Mouse (Mus musculus) embryonic facial prominence, embryonic 10.5 days (tissue): ENCODE results near the gene Mtmr4. TPM values are rescaled to one million over a fixed set of nuclear protein-coding genes. Genes with fewer than 3 reads are reported as not detected.

ENCODE experiments used
- DNase-seq: peaks from one replicate; pipeline ENCODE4 v3.0.0-alpha.2; 2017; ENCODE audit warnings: low spot score
- H3K27ac ChIP-seq: fragments of 300-500 bp; sonication (generic); replicated peaks from 2 replicates; pipeline ENCODE4 v1.5.1; 2016; ENCODE audit warnings: mild to moderate bottlenecking
- H3K27me3 ChIP-seq: fragments of 300-500 bp; sonication (generic); replicated peaks from 2 replicates; pipeline ENCODE4 v1.6.1; 2016; ENCODE audit warnings: low read depth, mild to moderate bottlenecking; ENCODE audit not compliant: poor library complexity, severe bottlenecking
- H3K36me3 ChIP-seq: fragments of 300-500 bp; sonication (generic); replicated peaks from 2 replicates; pipeline ENCODE4 v1.6.1; 2016; ENCODE audit warnings: mild to moderate bottlenecking, moderate library complexity
- H3K4me1 ChIP-seq: fragments of 300-500 bp; sonication (generic); 2 replicates; pipeline ENCODE4 v1.6.1; 2016
- H3K4me3 ChIP-seq: fragments of 300-500 bp; sonication (generic); 2 replicates; pipeline ENCODE4 v1.5.1; 2016; ENCODE audit warnings: mild to moderate bottlenecking, moderate library complexity
- H3K9me3 ChIP-seq: fragments of 300-500 bp; sonication (generic); 2 replicates; pipeline ENCODE4 v1.6.1; 2016; ENCODE audit warnings: mild to moderate bottlenecking
- WGBS: fragments of 180-500 bp; shearing (Covaris S2); methylation state at CpG from one replicate; pipeline ENCODE4 v1.1.7; 2016; 5-methylcytosine and 5-hydroxymethylcytosine counted together
- polyA plus RNA-seq: library from polyadenylated mRNA; unstranded; fragments of >200 nt; fragmentation: Nextera tagmentation; extraction: Ambion mirVana; gene quantifications from 2 replicates; pipeline ENCODE4 v1.2.1, GENCODE M21; 2016

The Mtmr4 gene
- polyA plus RNA-seq, 1 experiment from 2014 or later = 71.1 TPM

GRCm38 (mm10) chr11:87603571-87603970 is 11.6 kb downstream of the Mtmr4 start:
- no peaks in the 10 kb centered on the region for H3K27me3 ChIP-seq
- no peaks in the 10 kb centered on the region for H3K4me1 ChIP-seq
- 93% methylated on average over 2 of the region's 2 CpGs for WGBS
- no peak overlapping the region for H3K27ac ChIP-seq
- H3K36me3 ChIP-seq = peaks cover 100% of the 10 kb centered on the region
- H3K4me3 ChIP-seq = no peak overlapping the region
- H3K9me3 ChIP-seq = no peaks in the 10 kb centered on the region
- DNase-seq = no peak

GRCm38 (mm10) chr11:87609264-87609663 is 17.3 kb downstream of the Mtmr4 start:
- Histone ChIP-seq H3K9me3 (no peaks in the 10 kb centered on the region), H3K27ac (no peak overlapping the region)
- WGBS = 91% methylated on average over 7 of the region's 7 CpGs

GRCm38 (mm10) chr11:87611547-87611946 is 19.6 kb downstream of the Mtmr4 start:
- Histone ChIP-seq H3K4me1 (no peaks in the 10 kb centered on the region), H3K4me3 (no peak overlapping the region), H3K36me3 (peaks cover 100% of the 10 kb centered on the region), H3K27ac (no peak overlapping the region), H3K9me3 (no peaks in the 10 kb centered on the region), H3K27me3 (no peaks in the 10 kb centered on the region)
- WGBS = 95% methylated on average over 9 of the region's 9 CpGs
- DNase-seq = no peak

More at GRCm38 (mm10) chr11:87609264-87609663, 17.3 kb downstream of the Mtmr4 start:
- H3K4me1 ChIP-seq = no peaks in the 10 kb centered on the region
- H3K27me3 ChIP-seq = no peaks in the 10 kb centered on the region
- H3K4me3 ChIP-seq = no peak overlapping the region
- no peak for DNase-seq
- peaks cover 100% of the 10 kb centered on the region for H3K36me3 ChIP-seq

- H3K36me3 ChIP-seq = peaks cover 100% of the 10 kb centered on the region
- no peaks in the 10 kb centered on the region for H3K4me1 ChIP-seq
- no peak overlapping the region for H3K27ac ChIP-seq
- 89% methylated on average over 7 of the region's 7 CpGs for WGBS
- H3K27me3 ChIP-seq = no peaks in the 10 kb centered on the region
- no peak for DNase-seq
- peaks cover 11% of the 10 kb centered on the region for H3K9me3 ChIP-seq
- H3K4me3 ChIP-seq = no peak overlapping the region
Observed at GRCm38 (mm10) chr11:87613972-87614371, 22.0 kb downstream of the Mtmr4 start.

GRCm38 (mm10) chr11:87615551-87615950 is 23.6 kb downstream of the Mtmr4 start:
- DNase-seq = no peak
- Histone ChIP-seq H3K27ac (no peak overlapping the region), H3K9me3 (peaks cover 11% of the 10 kb centered on the region), H3K4me1 (no peaks in the 10 kb centered on the region), H3K36me3 (peaks cover 98% of the 10 kb centered on the region), H3K27me3 (no peaks in the 10 kb centered on the region), H3K4me3 (no peak overlapping the region)
- WGBS = 94% methylated on average over 5 of the region's 5 CpGs

GRCm38 (mm10) chr11:87615952-87616351 is 24.0 kb downstream of the Mtmr4 start:
- Histone ChIP-seq H3K9me3 (peaks cover 11% of the 10 kb centered on the region), H3K27ac (no peak overlapping the region), H3K36me3 (peaks cover 98% of the 10 kb centered on the region), H3K4me3 (no peak overlapping the region), H3K4me1 (no peaks in the 10 kb centered on the region), H3K27me3 (no peaks in the 10 kb centered on the region)
- DNase-seq = no peak
- WGBS = 99% methylated on average over 2 of the region's 2 CpGs

- 90% methylated on average over 69 of the region's 69 CpGs for WGBS
- Histone ChIP-seq H3K9me3 (peaks cover 11% of the 10 kb centered on the region), H3K27me3 (no peaks in the 10 kb centered on the region), H3K4me3 (no peak within 1 kb of the TSS), H3K4me1 (no peaks in the 10 kb centered on the region), H3K27ac (no peak within 1 kb of the TSS), H3K36me3 (peaks cover 92% of the 10 kb centered on the region)
- DNase-seq = no peak
Observed at GRCm38 (mm10) chr11:87616790-87617474, 25.0 kb downstream of the Mtmr4 start, which contains the start of gene Hsf5. Gene Hsf5 (plus strand): TSS chr11:87617164.

GRCm38 (mm10) chr11:87617606-87618005 is 25.6 kb downstream of the Mtmr4 start:
- no peak for DNase-seq
- Histone ChIP-seq H3K36me3 (peaks cover 90% of the 10 kb centered on the region), H3K9me3 (peaks cover 11% of the 10 kb centered on the region), H3K27ac (no peak overlapping the region), H3K4me1 (no peaks in the 10 kb centered on the region), H3K4me3 (no peak overlapping the region), H3K27me3 (no peaks in the 10 kb centered on the region)
- 95% methylated on average over 32 of the region's 32 CpGs for WGBS

GRCm38 (mm10) chr11:87623160-87623559 is 31.2 kb downstream of the Mtmr4 start:
- Histone ChIP-seq H3K36me3 (peaks cover 80% of the 10 kb centered on the region), H3K4me3 (no peak overlapping the region), H3K27ac (no peak overlapping the region), H3K9me3 (no peaks in the 10 kb centered on the region), H3K27me3 (no peaks in the 10 kb centered on the region), H3K4me1 (no peaks in the 10 kb centered on the region)
- 73% methylated on average over 4 of the region's 4 CpGs for WGBS
- DNase-seq = no peak

- no peaks in the 10 kb centered on the region for H3K27me3 ChIP-seq
- no peaks in the 10 kb centered on the region for H3K4me1 ChIP-seq
- H3K27ac ChIP-seq = no peak overlapping the region
- no peaks in the 10 kb centered on the region for H3K9me3 ChIP-seq
- no peak overlapping the region for H3K4me3 ChIP-seq
- WGBS = 38% methylated on average over 10 of the region's 10 CpGs
- DNase-seq = peak; percentile 52
- peaks cover 32% of the 10 kb centered on the region for H3K36me3 ChIP-seq
Observed at GRCm38 (mm10) chr11:87629859-87630258, 37.9 kb downstream of the Mtmr4 start.

- Histone ChIP-seq H3K27me3 (no peaks in the 10 kb centered on the region), H3K27ac (peak overlapping the region; percentile 89), H3K4me1 (peaks cover 13% of the 10 kb centered on the region), H3K9me3 (no peaks in the 10 kb centered on the region), H3K4me3 (peak overlapping the region; percentile 62), H3K36me3 (peaks cover 4% of the 10 kb centered on the region)
- WGBS = 17% methylated on average over 2 of the region's 2 CpGs
- DNase-seq = no peak
Observed at GRCm38 (mm10) chr11:87638793-87639192, 46.8 kb downstream of the Mtmr4 start.

- WGBS = under 1% methylated on average over 29 of the region's 29 CpGs
- peak; percentile 80 for DNase-seq
- Histone ChIP-seq H3K27ac (peak overlapping the region; percentile 89), H3K36me3 (peaks cover 4% of the 10 kb centered on the region), H3K9me3 (no peaks in the 10 kb centered on the region), H3K4me1 (peaks cover 13% of the 10 kb centered on the region), H3K27me3 (no peaks in the 10 kb centered on the region), H3K4me3 (peak overlapping the region; percentile 62)
Observed at GRCm38 (mm10) chr11:87639206-87639605, 47.2 kb downstream of the Mtmr4 start.

- Histone ChIP-seq H3K4me1 (peaks cover 13% of the 10 kb centered on the region), H3K27me3 (no peaks in the 10 kb centered on the region), H3K9me3 (no peaks in the 10 kb centered on the region), H3K27ac (no peak overlapping the region), H3K36me3 (no peaks in the 10 kb centered on the region), H3K4me3 (no peak overlapping the region)
- DNase-seq = no peak
Observed at GRCm38 (mm10) chr11:87642865-87643264, 50.9 kb downstream of the Mtmr4 start.
